ENCODE assay signal across 22 mouse cellular contexts in the genomic region with DNA sequence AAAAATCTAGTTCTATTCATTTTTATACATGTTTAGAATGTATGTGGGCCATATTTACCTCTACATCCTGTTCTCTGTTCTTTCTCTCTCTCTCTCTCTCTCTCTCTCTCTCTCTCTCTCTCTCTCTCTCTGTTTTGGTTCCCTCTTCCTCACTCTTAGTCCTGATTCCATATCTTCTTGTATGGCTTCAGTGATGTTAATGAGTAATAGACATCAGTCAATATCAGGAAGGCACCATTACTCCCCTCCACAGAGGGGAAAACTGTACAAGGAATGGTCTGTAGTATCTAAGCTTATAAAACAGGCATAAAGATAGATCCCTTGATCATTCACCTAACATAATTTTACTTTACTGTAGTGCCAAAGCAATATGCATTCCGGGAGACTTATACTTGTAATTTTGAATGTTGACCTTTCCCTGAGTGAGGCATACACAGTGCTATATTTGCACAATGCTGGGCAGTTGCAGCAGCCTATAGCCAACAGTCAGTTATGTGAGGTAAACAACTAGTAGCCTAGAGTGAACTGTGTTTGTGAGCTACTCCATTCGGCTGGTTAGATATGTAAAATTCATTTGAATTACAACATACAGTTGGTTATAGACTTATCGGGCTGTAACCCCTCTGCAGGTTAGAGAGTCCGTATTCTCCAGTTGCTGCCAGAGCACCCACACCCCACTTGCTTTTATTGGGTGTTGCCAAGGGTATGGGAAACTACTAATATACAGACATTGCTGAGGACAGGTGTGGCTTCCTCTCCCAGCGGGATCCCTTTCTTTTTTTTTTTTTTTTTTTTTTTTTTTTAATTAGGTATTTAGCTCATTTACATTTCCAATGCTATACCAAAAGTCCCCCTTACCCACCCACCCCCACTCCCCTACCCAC.
DNase-seq lines count a peak whose midpoint lies in the region; ATAC-seq and TF ChIP-seq lines count a peak whose summit lies in the region.
"Had no signal": no experiment of that assay in that cellular context is flagged by ENCODE, and none has a peak within 500 bp of the region (broad histone marks: within the 10 kb centered on the region; RNA-seq: fewer than 3 reads in every experiment).

No protein-coding gene starts in this region.

- no peak for ATAC-seq in heart, embryonic 11.5 days (replicated peaks; ENCODE audit: insufficient number of reproducible peaks, low FRiP score, low TSS enrichment)
- ATAC-seq in liver, embryonic 15.5 days (ENCODE audit: insufficient read depth) = peak; percentile 76
- ATAC-seq in liver, postnatal 0 days = peak; percentile 100
- ATAC-seq: activated CD4-positive, CD25-positive, alpha-beta regulatory T cell, adult 4 months; forebrain, embryonic 14.5 days; forebrain, postnatal 0 days; hindbrain, embryonic 16.5 days; intestine, embryonic 15.5 days had no signal

- 86% methylated on average over 5 of the region's 5 CpGs for WGBS in heart, embryonic 11.5 days (ENCODE audit: insufficient replicate concordance)
- WGBS in liver, embryonic 15.5 days (ENCODE audit: insufficient replicate concordance) = 68% methylated on average over 5 of the region's 5 CpGs
- WGBS in liver, postnatal 0 days (ENCODE audit: insufficient replicate concordance) = 64% methylated on average over 5 of the region's 5 CpGs

- no peak for TF ChIP-seq CTCF in liver, postnatal 0 days (IDR thresholded peaks at IDR 0.05; ENCODE audit: low read depth)

- no peaks in the 10 kb centered on the region for H3K9me3 ChIP-seq in heart, embryonic 11.5 days (replicated peaks; ENCODE audit: control insufficient read depth, low read length)
- no peaks in the 10 kb centered on the region for H3K9me3 ChIP-seq in liver, embryonic 15.5 days (replicated peaks)
- no peaks in the 10 kb centered on the region for H3K9me3 ChIP-seq in liver, postnatal 0 days (ENCODE audit: low read length)
- H3K9me3 ChIP-seq: embryonic facial prominence, embryonic 12.5 days; embryonic facial prominence, embryonic 15.5 days; heart, embryonic 10.5 days; hindbrain, embryonic 13.5 days; intestine, embryonic 15.5 days had no signal

- no peaks in the 10 kb centered on the region for H3K4me1 ChIP-seq in heart, embryonic 11.5 days (ENCODE audit: control insufficient read depth, insufficient read depth, low read length)
- H3K4me1 ChIP-seq in liver, embryonic 15.5 days (replicated peaks) = no peaks in the 10 kb centered on the region
- no peaks in the 10 kb centered on the region for H3K4me1 ChIP-seq in liver, postnatal 0 days (ENCODE audit: insufficient read depth)
- H3K4me1 ChIP-seq: embryonic facial prominence, embryonic 12.5 days; embryonic facial prominence, embryonic 15.5 days; heart, embryonic 10.5 days; hindbrain, embryonic 13.5 days; intestine, embryonic 15.5 days had no signal

- H3K27me3 ChIP-seq in heart, embryonic 11.5 days (ENCODE audit: control insufficient read depth, insufficient read depth, low read length) = no peaks in the 10 kb centered on the region
- no peaks in the 10 kb centered on the region for H3K27me3 ChIP-seq in liver, embryonic 15.5 days
- H3K27me3 ChIP-seq in liver, postnatal 0 days (ENCODE audit: insufficient read depth, low read length) = no peaks in the 10 kb centered on the region
- H3K27me3 ChIP-seq: embryonic facial prominence, embryonic 12.5 days; embryonic facial prominence, embryonic 15.5 days; hindbrain, embryonic 13.5 days; intestine, embryonic 15.5 days had no signal

- H3K27ac ChIP-seq in heart, embryonic 11.5 days (ENCODE audit: low read depth, low read length) = no peak overlapping the region
- no peak overlapping the region for H3K27ac ChIP-seq in liver, embryonic 15.5 days (replicated peaks)
- peak overlapping the region; percentile 44 for H3K27ac ChIP-seq in liver, postnatal 0 days (ENCODE audit: low read depth)
- H3K27ac ChIP-seq: embryonic facial prominence, embryonic 12.5 days; embryonic facial prominence, embryonic 15.5 days; heart, adult 2 months; heart, embryonic 10.5 days; hindbrain, embryonic 13.5 days; intestine, embryonic 15.5 days had no signal

- TF ChIP-seq EP300 in liver, postnatal 0 days (IDR thresholded peaks at IDR 0.05; ENCODE audit: low read depth) = no peak

- no peaks in the 10 kb centered on the region for H3K36me3 ChIP-seq in heart, embryonic 11.5 days (ENCODE audit: control insufficient read depth, insufficient read depth, low read length)
- no peaks in the 10 kb centered on the region for H3K36me3 ChIP-seq in liver, embryonic 15.5 days (replicated peaks)
- H3K36me3 ChIP-seq in liver, postnatal 0 days (replicated peaks; ENCODE audit: insufficient read depth, low read length) = no peaks in the 10 kb centered on the region
- H3K36me3 ChIP-seq: embryonic facial prominence, embryonic 12.5 days; embryonic facial prominence, embryonic 15.5 days; heart, embryonic 10.5 days; hindbrain, embryonic 13.5 days; intestine, embryonic 15.5 days had no signal

- H3K4me3 ChIP-seq in heart, embryonic 11.5 days (ENCODE audit: low read depth, low read length) = no peak overlapping the region
- no peak overlapping the region for H3K4me3 ChIP-seq in liver, embryonic 15.5 days (replicated peaks)
- no peak overlapping the region for H3K4me3 ChIP-seq in liver, postnatal 0 days (ENCODE audit: low read depth, low read length)
- H3K4me3 ChIP-seq: embryonic facial prominence, embryonic 12.5 days; embryonic facial prominence, embryonic 15.5 days; heart, adult 2 months; heart, embryonic 10.5 days; hindbrain, embryonic 13.5 days; intestine, embryonic 15.5 days had no signal

- H3K4me2 ChIP-seq in heart, embryonic 11.5 days = no peak overlapping the region
- no peak overlapping the region for H3K4me2 ChIP-seq in liver, embryonic 15.5 days
- H3K4me2 ChIP-seq in liver, postnatal 0 days (ENCODE audit: low read depth, low read length) = no peak overlapping the region
- H3K4me2 ChIP-seq: embryonic facial prominence, embryonic 12.5 days; embryonic facial prominence, embryonic 15.5 days; hindbrain, embryonic 13.5 days; intestine, embryonic 15.5 days had no signal

- DNase-seq in heart, adult 11 months = peak; percentile 36
- no peak for DNase-seq in liver
- DNase-seq in liver, postnatal 0 days = no peak
- no peak for DNase-seq in cerebellum, adult 18-20 months
- DNase-seq: adrenal gland, adult 8-10 months; adrenal gland, postnatal 25 days; cerebellum, adult 11-12 months; cerebellum, adult 9-10 months; cerebellum, postnatal 14 days; forebrain, postnatal 0 days; gastrocnemius, postnatal 25 days; heart, adult 2 months had no signal

- H3K9ac ChIP-seq in heart, embryonic 11.5 days (ENCODE audit: low read depth, low read length) = no peak overlapping the region
- H3K9ac ChIP-seq in liver, embryonic 15.5 days = no peak overlapping the region
- no peak overlapping the region for H3K9ac ChIP-seq in liver, postnatal 0 days (replicated peaks)
- H3K9ac ChIP-seq: embryonic facial prominence, embryonic 12.5 days; embryonic facial prominence, embryonic 15.5 days; forebrain, postnatal 0 days; hindbrain, embryonic 13.5 days; intestine, embryonic 15.5 days had no signal
